Mouse (Mus musculus) small intestine, adult 2 months (tissue): ENCODE data around the gene Hoxc10. TPM values are rescaled to one million over a fixed set of nuclear protein-coding genes. Genes with fewer than 3 reads are reported as not detected.

Experiments
- H3K27ac ChIP-seq: fragments of 200-500 bp; 2 replicates; pipeline ENCODE4 v1.5.1; 2012; ENCODE audit warnings: low read depth, low read length, control low read depth, inconsistent platforms; ENCODE audit not compliant: insufficient read depth
- H3K27me3 ChIP-seq: fragments of 200-500 bp; 2 replicates; pipeline ENCODE4 v1.6.1; 2012; ENCODE audit warnings: mild to moderate bottlenecking, moderate library complexity, low read length, inconsistent platforms; ENCODE audit not compliant: control insufficient read depth, insufficient read depth
- H3K36me3 ChIP-seq: fragments of 200-500 bp; 2 replicates; pipeline ENCODE4 v1.6.1; 2012; ENCODE audit warnings: mild to moderate bottlenecking, low read length, control low read depth, inconsistent platforms; ENCODE audit not compliant: control insufficient read depth, insufficient read depth
- H3K4me1 ChIP-seq: fragments of 200-500 bp; 2 replicates; pipeline ENCODE4 v1.6.1; 2012; ENCODE audit warnings: low read length, inconsistent platforms, mixed read lengths; ENCODE audit not compliant: control insufficient read depth, insufficient read depth, insufficient read length
- H3K4me3 ChIP-seq: fragments of 200-500 bp; 2 replicates; pipeline ENCODE4 v1.5.1; 2012; ENCODE audit warnings: low read depth, mild to moderate bottlenecking, control low read depth, inconsistent platforms, low read length, moderate library complexity
- CTCF ChIP-seq: fragments of 200-500 bp; IDR thresholded peaks from 2 replicates; pipeline ENCODE4 v1.5.1; 2012; ENCODE audit warnings: low read depth, mild to moderate bottlenecking, control low read depth, inconsistent platforms, low read length, moderate library complexity, mixed read lengths; ENCODE audit not compliant: insufficient replicate concordance, insufficient read length; ENCODE audit errors: extremely low read depth
- POLR2A ChIP-seq: fragments of 200-500 bp; IDR thresholded peaks from 2 replicates; pipeline ENCODE4 v1.6.1; 2012; ENCODE audit warnings: low read depth, mild to moderate bottlenecking, control low read depth, inconsistent platforms, low read length, moderate library complexity
- WGBS: fragments of 180-500 bp; shearing (Covaris S2); methylation state at CpG from one replicate; pipeline ENCODE4 v1.1.7; 2018; 5-methylcytosine and 5-hydroxymethylcytosine counted together
- polyA plus RNA-seq: library from polyadenylated mRNA; depleted of rRNA; stranded (reverse); fragments of >200 nt; gene quantifications from 2 replicates; pipeline ENCODE4 v1.2.3, GENCODE M21; 2012; rRNA removed

Hoxc10 gene
- polyA plus RNA-seq = not detected in 2 replicates

- H3K27me3 ChIP-seq = peaks cover 85% of the 10 kb centered on the region
- 7% methylated on average over 27 of the region's 27 CpGs for WGBS
- TF ChIP-seq CTCF = no peak
- TF ChIP-seq POLR2A = no peak
- H3K4me3 ChIP-seq = no peak within 1 kb of the TSS
- peaks cover 3% of the 10 kb centered on the region for H3K4me1 ChIP-seq
- H3K27ac ChIP-seq = no peak within 1 kb of the TSS
- H3K36me3 ChIP-seq = no peaks in the 10 kb centered on the region
These were observed at the start of gene Hoxc10 for GRCm38 (mm10) chr15:102966776-102967311. Gene Hoxc10 (plus strand): TSS chr15:102966796.

- no peak for TF ChIP-seq POLR2A
- TF ChIP-seq CTCF = no peak
- Histone ChIP-seq H3K4me3 (no peak overlapping the region), H3K4me1 (peaks cover 2% of the 10 kb centered on the region; the same call in 1 of the 2 replicates), H3K36me3 (no peaks in the 10 kb centered on the region), H3K27ac (no peak overlapping the region), H3K27me3 (peaks cover 60% of the 10 kb centered on the region)
- 6% methylated on average over 20 of the region's 20 CpGs for WGBS
These were observed 48.5 kb upstream of the Hoxc10 start for GRCm38 (mm10) chr15:102917972-102918572.

GRCm38 (mm10) chr15:102918611-102919265 is 47.9 kb upstream of the Hoxc10 start:
- H3K27ac ChIP-seq = no peak overlapping the region
- peaks cover 62% of the 10 kb centered on the region for H3K27me3 ChIP-seq
- no peak for TF ChIP-seq CTCF
- TF ChIP-seq POLR2A = no peak
- H3K36me3 ChIP-seq = no peaks in the 10 kb centered on the region
- peaks cover 2% of the 10 kb centered on the region; the same call in 1 of the 2 replicates for H3K4me1 ChIP-seq
- 5% methylated on average over 7 of the region's 7 CpGs for WGBS
- H3K4me3 ChIP-seq = no peak overlapping the region

GRCm38 (mm10) chr15:102919336-102920180 is 47.0 kb upstream of the Hoxc10 start:
- WGBS = 5% methylated on average over 12 of the region's 12 CpGs
- H3K4me3 ChIP-seq = no peak overlapping the region
- H3K36me3 ChIP-seq = no peaks in the 10 kb centered on the region
- H3K4me1 ChIP-seq = peaks cover 2% of the 10 kb centered on the region; the same call in 1 of the 2 replicates
- TF ChIP-seq POLR2A = no peak
- no peak for TF ChIP-seq CTCF
- H3K27ac ChIP-seq = no peak overlapping the region
- H3K27me3 ChIP-seq = peaks cover 69% of the 10 kb centered on the region

- H3K27ac ChIP-seq = no peak overlapping the region
- peaks cover 74% of the 10 kb centered on the region for H3K27me3 ChIP-seq
- TF ChIP-seq POLR2A (no peak), CTCF (no peak)
- no peaks in the 10 kb centered on the region for H3K36me3 ChIP-seq
- H3K4me3 ChIP-seq = peak overlapping the region; percentile 16; the same call in 1 of the 2 replicates
- 2% methylated on average over 20 of the region's 20 CpGs for WGBS
- peaks cover 2% of the 10 kb centered on the region; the same call in 1 of the 2 replicates for H3K4me1 ChIP-seq
These were observed 46.0 kb upstream of the Hoxc10 start for GRCm38 (mm10) chr15:102920619-102921018.

GRCm38 (mm10) chr15:102921053-102922011 is 45.3 kb upstream of the Hoxc10 start, which contains the start of gene Hoxc13:
Gene Hoxc13 (plus strand): TSS chr15:102921103.
- peaks cover 2% of the 10 kb centered on the region; the same call in 1 of the 2 replicates for H3K4me1 ChIP-seq
- 5% methylated on average over 86 of the region's 88 CpGs for WGBS
- H3K27ac ChIP-seq = no peak within 1 kb of the TSS
- peak within 1 kb of the TSS; percentile 16; the same call in 1 of the 2 replicates for H3K4me3 ChIP-seq
- H3K36me3 ChIP-seq = no peaks in the 10 kb centered on the region
- TF ChIP-seq POLR2A (no peak), CTCF (no peak)
- H3K27me3 ChIP-seq = peaks cover 73% of the 10 kb centered on the region
